Comparison of ENCODE assay signal across 8 mouse cellular contexts in the genomic region with DNA sequence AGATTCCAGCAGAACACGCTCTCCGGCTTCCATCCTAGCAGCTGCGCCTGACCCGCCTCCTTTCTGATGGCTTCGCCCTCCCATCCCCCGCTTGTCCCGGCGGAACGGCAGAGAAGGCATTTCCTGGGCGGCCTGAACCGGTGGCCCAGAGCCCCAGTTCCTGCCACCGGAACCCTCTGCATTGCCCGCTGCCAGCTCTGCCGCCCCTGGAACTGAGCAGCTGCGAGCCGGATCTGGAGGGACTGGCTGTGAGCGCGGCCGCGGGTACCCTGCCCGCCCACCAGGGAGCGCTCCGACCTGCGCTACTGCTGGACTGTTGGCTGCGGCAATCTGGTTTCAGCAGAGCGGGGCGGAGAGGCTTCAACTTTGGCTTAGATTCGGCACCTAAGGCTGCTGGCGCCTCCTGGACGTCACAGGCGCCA. TPM values are rescaled to one million over a fixed set of nuclear protein-coding genes. Genes with fewer than 3 reads are reported as not detected.
A peak's percentile ranks its signal among the peaks of the same experiment; 100 is the strongest.
DNase-seq lines count a peak whose midpoint lies in the region; ATAC-seq and TF ChIP-seq lines count a peak whose summit lies in the region.

No protein-coding gene starts in this region.

- H3K27ac ChIP-seq in bone marrow macrophage, adult 2 months (ENCODE audit: insufficient read depth, low read depth, low read length), result no peak overlapping the region
- H3K27ac ChIP-seq in forebrain, embryonic 15.5 days (replicated peaks), result no peak overlapping the region
- H3K27ac ChIP-seq in lung, embryonic 14.5 days (ENCODE audit: low read depth), result no peak overlapping the region
- H3K27ac ChIP-seq in neural tube, embryonic 15.5 days (replicated peaks), result no peak overlapping the region

- peaks cover 6% of the 10 kb centered on the region for H3K4me1 ChIP-seq in bone marrow macrophage, adult 2 months (ENCODE audit: control insufficient read depth, insufficient read depth, low read length)
- H3K4me1 ChIP-seq in forebrain, embryonic 15.5 days, result peaks cover 41% of the 10 kb centered on the region
- peaks cover 6% of the 10 kb centered on the region; the same call in 1 of the 2 replicates for H3K4me1 ChIP-seq in lung, embryonic 14.5 days (ENCODE audit: insufficient read depth)
- H3K4me1 ChIP-seq in neural tube, embryonic 15.5 days, result peaks cover 49% of the 10 kb centered on the region

- peaks cover 66% of the 10 kb centered on the region for H3K27me3 ChIP-seq in forebrain, embryonic 15.5 days
- peaks cover 67% of the 10 kb centered on the region for H3K27me3 ChIP-seq in lung, embryonic 14.5 days (ENCODE audit: insufficient read depth, low read length)
- peaks cover 52% of the 10 kb centered on the region for H3K27me3 ChIP-seq in neural tube, embryonic 15.5 days (replicated peaks)

- peak; percentile 68 for TF ChIP-seq CTCF in bone marrow macrophage, adult 2 months (IDR thresholded peaks at IDR 0.05; ENCODE audit: low read depth, low read length)
- peak; percentile 91 for TF ChIP-seq CTCF in lung, embryonic 14.5 days (IDR thresholded peaks at IDR 0.05; ENCODE audit: low read depth)

- whole genome bisulfite sequencing in forebrain, embryonic 15.5 days, result under 1% methylated on average over 31 of the region's 31 CpGs
- under 1% methylated on average over 31 of the region's 31 CpGs for WGBS in lung, embryonic 14.5 days
- 2% methylated on average over 31 of the region's 31 CpGs for WGBS in neural tube, embryonic 15.5 days

- no peak for ATAC-seq in forebrain, embryonic 15.5 days (replicated peaks)
- ATAC-seq in lung, embryonic 14.5 days (ENCODE audit: insufficient read depth), result 0 out of 2 replicates have a peak, but pooled peaks have one; percentile 12
- no peak for ATAC-seq in neural tube, embryonic 15.5 days (ENCODE audit: low FRiP score)

- no peaks in the 10 kb centered on the region for H3K36me3 ChIP-seq in forebrain, embryonic 15.5 days
- H3K36me3 ChIP-seq in lung, embryonic 14.5 days (ENCODE audit: insufficient read depth), result no peaks in the 10 kb centered on the region
- H3K36me3 ChIP-seq in neural tube, embryonic 15.5 days, result no peaks in the 10 kb centered on the region

- H3K9me3 ChIP-seq in forebrain, embryonic 15.5 days, result no peaks in the 10 kb centered on the region
- H3K9me3 ChIP-seq in lung, embryonic 14.5 days (ENCODE audit: low read depth, low read length), result no peaks in the 10 kb centered on the region
- no peaks in the 10 kb centered on the region for H3K9me3 ChIP-seq in neural tube, embryonic 15.5 days (replicated peaks)

- intact Hi-C loops in heart, postnatal 14 days (cut with DNase I), result loop anchor here (2.0 to 10.0 kb wide), 3 partner anchors 300 to 1042 kb away; no protein-coding TSS in a partner anchor

- peak; percentile 86 for DNase-seq in CD4-positive helper T cell, adult 2 months (ENCODE audit: low read depth, low spot score)
- peak; percentile 86 to 91 for DNase-seq in heart, postnatal 14 days
- peak; percentile 88 to 92 for DNase-seq in kidney, postnatal 4 days
- DNase-seq in lung, embryonic 14.5 days, result peak; percentile 84
- peak; percentile 66 for DNase-seq in testis, postnatal 14 days (ENCODE audit: low spot score)

- H3K4me2 ChIP-seq in forebrain, embryonic 15.5 days (replicated peaks), result peak overlapping the region; percentile 39
- H3K4me2 ChIP-seq in lung, embryonic 14.5 days, result peak overlapping the region; percentile 65
- peak overlapping the region; percentile 53 for H3K4me2 ChIP-seq in neural tube, embryonic 15.5 days

- H3K4me3 ChIP-seq in bone marrow macrophage, adult 2 months (ENCODE audit: insufficient read depth, low read length), result peak overlapping the region; percentile 34
- peak overlapping the region; percentile 23 for H3K4me3 ChIP-seq in forebrain, embryonic 15.5 days
- peak overlapping the region; percentile 30 for H3K4me3 ChIP-seq in lung, embryonic 14.5 days (ENCODE audit: low read depth, low read length)
- H3K4me3 ChIP-seq in neural tube, embryonic 15.5 days (replicated peaks), result peak overlapping the region; percentile 29

- TF ChIP-seq POLR2A in bone marrow macrophage, adult 2 months (IDR thresholded peaks at IDR 0.05; ENCODE audit: borderline replicate concordance, low read depth, low read length), result no peak

- H3K9ac ChIP-seq in forebrain, embryonic 15.5 days (replicated peaks), result no peak overlapping the region
- H3K9ac ChIP-seq in lung, embryonic 14.5 days, result peak overlapping the region; percentile 11; the same call in 1 of the 2 replicates
- H3K9ac ChIP-seq in neural tube, embryonic 15.5 days (replicated peaks), result no peak overlapping the region

RNA-seq across cellular contexts. Expression of gene Hs3st3b1, which starts 3.1 kb away (rescaled TPM):
- not detected in 2 replicates for polyA plus RNA-seq in bone marrow macrophage, adult 2 months (2012; ENCODE audit: insufficient read depth, insufficient read length, missing spikeins)
- polyA plus RNA-seq in forebrain, embryonic 15.5 days (2015; fragmentation: Nextera tagmentation; extraction: Ambion mirVana), result 4.3 and 4.4 TPM in 2 replicates
- total RNA-seq in heart, postnatal 14 days (2021), result 1 to 10 TPM; 1.3 TPM
- 0.84 and 1.1 TPM in 2 replicates for polyA plus RNA-seq in lung, embryonic 14.5 days (2014; fragmentation: Nextera tagmentation; extraction: Ambion mirVana)
- polyA plus RNA-seq in neural tube, embryonic 15.5 days (2015; fragmentation: Nextera tagmentation; extraction: Ambion mirVana), result 7.0 and 7.1 TPM in 2 replicates
